Comparison of ENCODE assay signal across 13 mouse cellular contexts in the genomic region with DNA sequence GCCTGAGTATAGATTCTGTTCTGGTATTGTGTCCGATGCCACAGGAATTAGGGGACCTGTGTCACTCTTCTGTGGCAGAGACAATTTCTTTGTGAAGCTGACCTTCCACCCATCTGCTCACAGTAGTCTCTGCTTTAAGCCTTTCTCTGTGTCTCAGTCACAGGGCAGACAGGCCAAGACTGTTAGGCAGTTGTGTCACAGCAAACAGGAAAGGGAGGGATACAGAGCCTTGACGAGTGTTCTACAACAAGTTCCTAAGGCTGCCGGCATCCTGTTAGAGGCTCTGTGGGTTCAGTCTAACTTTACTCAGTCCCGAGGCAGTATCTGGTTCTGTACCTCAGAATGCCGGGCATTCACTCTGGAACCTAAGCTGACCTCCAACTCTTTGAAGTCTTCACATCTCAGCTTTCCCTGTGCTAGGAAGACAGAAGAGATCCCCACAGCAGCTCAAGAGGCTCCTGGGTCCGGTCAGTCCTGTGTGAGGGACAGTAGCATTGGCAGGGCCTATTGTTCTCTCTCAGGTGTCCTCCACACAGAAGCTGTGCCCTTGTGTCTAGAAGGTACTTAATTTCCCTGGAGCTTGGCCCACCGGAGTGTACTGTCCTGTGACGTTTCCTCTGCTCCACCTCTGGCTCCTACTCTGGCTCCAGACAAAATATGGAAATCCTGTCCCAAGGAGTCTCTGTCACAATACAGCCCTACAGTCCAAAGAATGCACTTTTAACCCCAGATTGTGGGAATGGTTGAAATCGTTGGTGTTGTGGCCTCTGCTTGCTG.
DNase-seq lines count a peak whose midpoint lies in the region; ATAC-seq and TF ChIP-seq lines count a peak whose summit lies in the region.
"Had no signal": no experiment of that assay in that cellular context is flagged by ENCODE, and none has a peak within 500 bp of the region (broad histone marks: within the 10 kb centered on the region; RNA-seq: fewer than 3 reads in every experiment).

No protein-coding gene starts in this region.

- H3K36me3 ChIP-seq in heart, embryonic 10.5 days, result no peaks in the 10 kb centered on the region
- H3K36me3 ChIP-seq: liver, embryonic 13.5 days had no signal

- H3K4me3 ChIP-seq in left cerebral cortex, adult 2 months, result no peak overlapping the region
- no peak overlapping the region for H3K4me3 ChIP-seq in heart, embryonic 10.5 days
- H3K4me3 ChIP-seq: liver, embryonic 13.5 days; myocyte had no signal

- no peaks in the 10 kb centered on the region for H3K27me3 ChIP-seq in heart, embryonic 10.5 days (ENCODE audit: insufficient read depth, poor library complexity, severe bottlenecking)
- H3K27me3 ChIP-seq: liver, embryonic 13.5 days had no signal

- no peak for DNase-seq in left cerebral cortex, adult 2 months (ENCODE audit: extremely low spot score in 1 of 2, low spot score in 2 of 2)
- no peak for DNase-seq in left cerebral cortex, postnatal 14 days (ENCODE audit: low spot score in 2 of 2)
- no peak for DNase-seq in heart, embryonic 10.5 days (ENCODE audit: low spot score)
- DNase-seq in kidney, adult 8-10 months, result peak; percentile 19
- peak; percentile 68 for DNase-seq in lung, postnatal 36 days
- DNase-seq in cerebellum, postnatal 4 days (ENCODE audit: low spot score in 2 of 2), result no peak
- DNase-seq in ovary, adult 18-20 months (ENCODE audit: low spot score), result no peak
- DNase-seq: adrenal gland, adult 8-10 months; cerebellum, adult 8-10 months; forebrain, postnatal 0 days; liver, embryonic 13.5 days had no signal

- no peak for TF ChIP-seq CTCF in left cerebral cortex, adult 2 months (IDR thresholded peaks at IDR 0.05)

- intact Hi-C loops in left cerebral cortex, adult 2 months (cut with DNase I), result no loop called here
- intact Hi-C loops in left cerebral cortex, postnatal 14 days (cut with DNase I), result no loop called here

- WGBS in heart, embryonic 10.5 days, result 52% methylated on average over 9 of the region's 9 CpGs

- no peaks in the 10 kb centered on the region for H3K9me3 ChIP-seq in heart, embryonic 10.5 days
- H3K9me3 ChIP-seq: liver, embryonic 13.5 days had no signal

- no peak for ATAC-seq in erythroid progenitor cell, adult 5-6 weeks (replicated peaks; ENCODE audit: low FRiP score, poor library complexity, severe bottlenecking)
- ATAC-seq: forebrain, postnatal 0 days had no signal

- H3K27ac ChIP-seq in left cerebral cortex, adult 2 months, result peak overlapping the region; percentile 50
- H3K27ac ChIP-seq in heart, embryonic 10.5 days, result peak overlapping the region; percentile 69
- H3K27ac ChIP-seq: liver, embryonic 13.5 days had no signal

- H3K4me1 ChIP-seq in heart, embryonic 10.5 days, result peaks cover 75% of the 10 kb centered on the region

Comparison
In these comparisons a context has a peak if more than half of its experiments do, and no peak if none do; other contexts are left out.
1. DNase-seq: peak in kidney, adult 8-10 months (2 of 2) and lung, postnatal 36 days (single experiment); none in left cerebral cortex, adult 2 months (0 of 2), left cerebral cortex, postnatal 14 days (0 of 2), heart, embryonic 10.5 days (single experiment), cerebellum, postnatal 4 days (0 of 2) and ovary, adult 18-20 months (single experiment).